Mouse (Mus musculus) cerebellum, postnatal 14 days (tissue): ENCODE results near the gene Gsk3b.
"Not testable (repeated sequence)": the region's sequence is repeated elsewhere in the genome, so short reads cannot be mapped to it uniquely, and the experiment has no call there.

Experiments used
- DNase-seq, 2 experiments: peaks; one replicate each; pipeline ENCODE4 v3.0.0; 2021; ENCODE audit warnings: mixed read lengths in 2 of 2

Gene Gsk3b

GRCm38 (mm10) chr16:38088629-38089446 is at the start of gene Gsk3b:
Gene Gsk3b (plus strand): TSS chr16:38089001.
- peak; percentile 99 for DNase-seq

- no peak for DNase-seq
Observed at GRCm38 (mm10) chr16:38042160-38042559, 46.6 kb upstream of the Gsk3b start.

GRCm38 (mm10) chr16:38044551-38044950 is 44.2 kb upstream of the Gsk3b start:
- DNase-seq: peak; percentile 75 to 84

GRCm38 (mm10) chr16:38047781-38048558 is 40.8 kb upstream of the Gsk3b start:
- DNase-seq: no peak

GRCm38 (mm10) chr16:38057898-38058297 is 30.9 kb upstream of the Gsk3b start:
- no peak for DNase-seq

GRCm38 (mm10) chr16:38058836-38059235 is 30.0 kb upstream of the Gsk3b start:
- no peak for DNase-seq

- no peak for DNase-seq
Observed at GRCm38 (mm10) chr16:38059631-38060030, 29.2 kb upstream of the Gsk3b start.

- DNase-seq: not testable (repeated sequence)
Observed at GRCm38 (mm10) chr16:38073859-38074631, 14.8 kb upstream of the Gsk3b start.

GRCm38 (mm10) chr16:38080201-38080600 is 8.6 kb upstream of the Gsk3b start:
- DNase-seq: no peak

- DNase-seq: peak in 1 of 2 experiments; percentile 19
Observed at GRCm38 (mm10) chr16:38087231-38087630, 1.6 kb upstream of the Gsk3b start.

- peak in 1 of 2 experiments; percentile 27 for DNase-seq
Observed at GRCm38 (mm10) chr16:38087645-38088125, 1.1 kb upstream of the Gsk3b start.

GRCm38 (mm10) chr16:38088126-38088628 is 624 bp upstream of the Gsk3b start:
- DNase-seq: no peak

GRCm38 (mm10) chr16:38089447-38090170 is 808 bp downstream of the Gsk3b start:
- DNase-seq: peak in 1 of 2 experiments; percentile 78

- peak; percentile 37 to 42 for DNase-seq
Observed at GRCm38 (mm10) chr16:38090341-38091005, 1.7 kb downstream of the Gsk3b start.

- DNase-seq: no peak
Observed at GRCm38 (mm10) chr16:38091041-38091440, 2.2 kb downstream of the Gsk3b start.

GRCm38 (mm10) chr16:38091706-38092105 is 2.9 kb downstream of the Gsk3b start:
- no peak for DNase-seq

- peak; percentile 32 to 53 for DNase-seq
Observed at GRCm38 (mm10) chr16:38092598-38092997, 3.8 kb downstream of the Gsk3b start.

- DNase-seq: no peak
Observed at GRCm38 (mm10) chr16:38095181-38095851, 6.5 kb downstream of the Gsk3b start.

- DNase-seq: no peak
Observed at GRCm38 (mm10) chr16:38097521-38097920, 8.7 kb downstream of the Gsk3b start.

GRCm38 (mm10) chr16:38099325-38099724 is 10.5 kb downstream of the Gsk3b start:
- DNase-seq: no peak

- no peak for DNase-seq
Observed at GRCm38 (mm10) chr16:38100569-38100968, 11.8 kb downstream of the Gsk3b start.
